Mouse (Mus musculus): Measurements from ENCODE around the gene Bmpr2. TPM values are rescaled to one million over a fixed set of nuclear protein-coding genes. Genes with fewer than 3 reads are reported as not detected.

The Bmpr2 gene
- polyA plus RNA-seq (2015; fragmentation: Nextera tagmentation; extraction: Ambion mirVana), result 5.4 and 6.2 TPM in 2 replicates

DNA sequence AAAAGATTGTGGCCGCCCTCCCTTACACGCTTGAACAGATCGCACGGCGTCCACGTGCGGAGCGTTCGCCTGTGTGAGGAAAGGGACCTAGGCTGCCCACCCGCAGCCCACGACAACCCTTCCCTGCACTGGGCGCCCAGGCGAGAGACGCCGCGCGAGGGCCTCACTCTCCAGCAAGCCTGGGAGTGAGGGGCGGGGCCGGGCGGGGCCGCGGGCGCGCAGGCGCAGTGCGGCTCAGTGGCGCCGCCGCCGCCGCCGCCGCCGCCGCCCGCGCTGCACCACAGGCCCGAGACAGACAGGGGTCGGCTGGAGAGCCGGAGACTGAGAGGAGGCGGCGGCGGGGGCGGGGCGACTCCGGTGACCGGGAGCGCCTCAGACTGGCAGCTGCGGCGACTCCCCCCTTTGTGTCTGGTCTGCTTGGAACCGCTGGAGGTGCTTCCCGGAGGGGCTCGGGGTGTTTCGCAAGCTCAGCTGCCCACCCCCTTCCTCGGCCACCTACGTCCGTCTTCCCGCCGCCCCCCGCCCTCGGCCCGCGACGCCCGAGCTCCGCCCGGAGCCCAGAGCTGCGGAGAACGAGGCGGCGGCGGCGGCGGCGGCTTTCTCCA, at the start of gene Bmpr2:
Bmpr2 (plus strand) TSS at position 237 of the 605 bp plus-strand sequence.
- H3K4me3 ChIP-seq (ENCODE audit: low read length), result peak within 1 kb of the TSS; percentile 94
- peak within 1 kb of the TSS; percentile 95 for H3K9ac ChIP-seq (ENCODE audit: low read length)
- H3K9me3 ChIP-seq (replicated peaks; ENCODE audit: control insufficient read depth, low read length), result no peaks in the 10 kb centered on the region
- no peaks in the 10 kb centered on the region for H3K36me3 ChIP-seq (ENCODE audit: control insufficient read depth, insufficient read depth)
- H3K4me1 ChIP-seq (ENCODE audit: control insufficient read depth, insufficient read depth, low read length), result peaks cover 12% of the 10 kb centered on the region
- peak within 1 kb of the TSS; percentile 97 for H3K27ac ChIP-seq (ENCODE audit: low read length)
- peak within 1 kb of the TSS; percentile 73 for H3K4me2 ChIP-seq (ENCODE audit: low read depth, low read length)
- H3K27me3 ChIP-seq (ENCODE audit: control insufficient read depth, insufficient read depth, low read length), result no peaks in the 10 kb centered on the region
- under 1% methylated on average over 68 of the region's 75 CpGs for WGBS
- ATAC-seq (replicated peaks; ENCODE audit: extremely low read depth, insufficient read depth, low FRiP score), result peak; percentile 91

DNA sequence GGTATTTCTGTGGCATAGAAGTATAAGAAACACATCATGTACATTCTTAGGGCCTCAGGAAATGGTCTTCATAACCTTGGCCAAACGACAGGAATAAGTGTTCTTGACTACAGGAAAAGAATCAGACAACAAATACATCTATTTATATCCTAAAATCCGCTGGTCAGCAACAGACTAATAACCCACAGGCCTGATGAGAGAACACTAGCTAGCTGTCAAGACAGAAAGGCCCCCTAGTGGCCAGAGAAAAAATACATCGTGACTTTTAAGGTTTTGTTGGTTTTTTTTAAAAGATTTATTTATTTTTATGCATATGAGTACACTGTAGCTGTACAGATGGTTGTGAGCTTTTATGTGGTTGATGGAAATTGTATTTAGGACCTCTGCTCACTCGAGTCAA, 43.3 kb upstream of the Bmpr2 start:
- Histone ChIP-seq H3K27ac (ENCODE audit: low read length) (no peak overlapping the region), H3K4me3 (ENCODE audit: low read length) (no peak overlapping the region), H3K9me3 (replicated peaks; ENCODE audit: control insufficient read depth, low read length) (no peaks in the 10 kb centered on the region), H3K9ac (ENCODE audit: low read length) (no peak overlapping the region), H3K36me3 (ENCODE audit: control insufficient read depth, insufficient read depth) (peaks cover 5% of the 10 kb centered on the region; the same call in 1 of the 2 replicates), H3K4me1 (ENCODE audit: control insufficient read depth, insufficient read depth, low read length) (peaks cover 8% of the 10 kb centered on the region; the same call in 1 of the 2 replicates), H3K4me2 (ENCODE audit: low read depth, low read length) (no peak overlapping the region), H3K27me3 (ENCODE audit: control insufficient read depth, insufficient read depth, low read length) (no peaks in the 10 kb centered on the region)
- WGBS, result 27% methylated on average over 4 of the region's 4 CpGs
- ATAC-seq (replicated peaks; ENCODE audit: extremely low read depth, insufficient read depth, low FRiP score), result no peak

DNA sequence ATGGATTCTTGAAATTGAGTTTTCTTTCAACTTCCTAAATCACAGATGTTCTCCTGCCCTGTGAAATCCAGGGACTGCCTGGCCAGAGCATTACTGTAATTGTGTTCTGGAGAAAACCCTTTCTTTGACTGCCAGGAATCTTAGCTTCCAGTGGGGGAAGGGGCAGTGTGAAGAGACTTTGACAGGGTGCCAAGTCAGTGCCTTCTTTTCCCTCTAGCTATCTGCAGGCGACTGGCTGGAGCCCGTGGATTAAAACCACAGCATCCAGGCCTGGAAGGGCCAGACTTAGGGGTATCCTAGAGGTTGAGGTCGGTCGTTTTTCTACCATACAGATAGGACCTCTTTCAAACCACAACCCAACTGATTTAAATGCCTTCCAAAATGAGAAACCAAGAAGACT, 37.5 kb upstream of the Bmpr2 start:
- peak overlapping the region; percentile 51; the same call in 1 of the 2 replicates for H3K27ac ChIP-seq (ENCODE audit: low read length)
- H3K36me3 ChIP-seq (ENCODE audit: control insufficient read depth, insufficient read depth), result no peaks in the 10 kb centered on the region
- 25% methylated on average over 4 of the region's 4 CpGs for WGBS
- peak; percentile 73 for ATAC-seq (replicated peaks; ENCODE audit: extremely low read depth, insufficient read depth, low FRiP score)
- H3K4me3 ChIP-seq (ENCODE audit: low read length), result no peak overlapping the region
- no peaks in the 10 kb centered on the region for H3K27me3 ChIP-seq (ENCODE audit: control insufficient read depth, insufficient read depth, low read length)
- H3K9me3 ChIP-seq (replicated peaks; ENCODE audit: control insufficient read depth, low read length), result no peaks in the 10 kb centered on the region
- H3K9ac ChIP-seq (ENCODE audit: low read length), result no peak overlapping the region
- peak overlapping the region; percentile 2; the same call in 1 of the 2 replicates for H3K4me2 ChIP-seq (ENCODE audit: low read depth, low read length)
- peaks cover 5% of the 10 kb centered on the region for H3K4me1 ChIP-seq (ENCODE audit: control insufficient read depth, insufficient read depth, low read length)

DNA sequence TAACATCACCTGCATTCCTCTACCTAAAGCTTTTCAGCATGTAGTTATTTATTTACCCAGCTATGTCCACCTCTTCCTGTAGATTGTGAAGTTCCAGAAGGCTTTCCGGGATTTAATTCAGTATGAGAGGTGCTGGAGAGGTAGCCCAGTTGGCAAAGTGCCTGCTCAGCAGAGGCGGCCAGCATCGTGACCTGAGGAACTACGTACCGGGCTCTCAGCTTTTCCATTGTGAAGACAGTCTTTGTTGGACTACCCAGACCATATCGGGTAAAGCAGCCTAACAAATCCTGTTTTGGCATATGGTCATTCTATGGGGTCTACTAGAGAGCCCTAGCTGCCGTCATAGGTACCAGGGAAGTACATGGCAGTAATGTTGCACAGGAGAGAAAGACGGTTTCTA, 33.1 kb upstream of the Bmpr2 start:
- H3K4me2 ChIP-seq (ENCODE audit: low read depth, low read length), result no peak overlapping the region
- H3K9me3 ChIP-seq (replicated peaks; ENCODE audit: control insufficient read depth, low read length), result no peaks in the 10 kb centered on the region
- H3K4me3 ChIP-seq (ENCODE audit: low read length), result no peak overlapping the region
- H3K27ac ChIP-seq (ENCODE audit: low read length), result no peak overlapping the region
- no peaks in the 10 kb centered on the region for H3K36me3 ChIP-seq (ENCODE audit: control insufficient read depth, insufficient read depth)
- no peak overlapping the region for H3K9ac ChIP-seq (ENCODE audit: low read length)
- WGBS, result 73% methylated on average over 8 of the region's 8 CpGs
- H3K27me3 ChIP-seq (ENCODE audit: control insufficient read depth, insufficient read depth, low read length), result no peaks in the 10 kb centered on the region
- peaks cover 8% of the 10 kb centered on the region for H3K4me1 ChIP-seq (ENCODE audit: control insufficient read depth, insufficient read depth, low read length)
- ATAC-seq (replicated peaks; ENCODE audit: extremely low read depth, insufficient read depth, low FRiP score), result no peak

DNA sequence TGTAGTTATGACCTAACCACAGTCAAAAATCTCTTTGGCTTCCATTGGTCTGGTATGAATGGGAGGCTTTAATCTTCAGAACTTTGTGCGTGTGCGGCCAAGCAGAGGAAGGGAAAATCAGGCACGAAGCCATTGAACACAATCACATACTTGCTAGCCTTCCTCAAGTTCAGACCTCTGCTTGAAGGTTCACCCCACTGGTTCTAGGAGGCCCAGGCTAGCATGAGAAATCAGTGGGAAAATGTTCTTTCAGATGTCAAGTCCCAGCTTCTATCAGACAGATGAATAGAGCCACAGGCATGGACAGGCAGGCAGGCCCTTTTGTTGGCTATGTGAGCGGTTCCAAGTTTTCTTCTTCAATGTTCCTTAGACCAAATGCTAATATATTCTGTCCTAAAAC, 32.5 kb upstream of the Bmpr2 start:
- ATAC-seq (replicated peaks; ENCODE audit: extremely low read depth, insufficient read depth, low FRiP score), result no peak
- Histone ChIP-seq H3K4me2 (ENCODE audit: low read depth, low read length) (no peak overlapping the region), H3K9me3 (replicated peaks; ENCODE audit: control insufficient read depth, low read length) (no peaks in the 10 kb centered on the region), H3K36me3 (ENCODE audit: control insufficient read depth, insufficient read depth) (no peaks in the 10 kb centered on the region), H3K4me1 (ENCODE audit: control insufficient read depth, insufficient read depth, low read length) (peaks cover 3% of the 10 kb centered on the region; the same call in 1 of the 2 replicates), H3K27ac (ENCODE audit: low read length) (no peak overlapping the region), H3K4me3 (ENCODE audit: low read length) (no peak overlapping the region), H3K27me3 (ENCODE audit: control insufficient read depth, insufficient read depth, low read length) (no peaks in the 10 kb centered on the region), H3K9ac (ENCODE audit: low read length) (no peak overlapping the region)
- 84% methylated on average over 4 of the region's 4 CpGs for WGBS

DNA sequence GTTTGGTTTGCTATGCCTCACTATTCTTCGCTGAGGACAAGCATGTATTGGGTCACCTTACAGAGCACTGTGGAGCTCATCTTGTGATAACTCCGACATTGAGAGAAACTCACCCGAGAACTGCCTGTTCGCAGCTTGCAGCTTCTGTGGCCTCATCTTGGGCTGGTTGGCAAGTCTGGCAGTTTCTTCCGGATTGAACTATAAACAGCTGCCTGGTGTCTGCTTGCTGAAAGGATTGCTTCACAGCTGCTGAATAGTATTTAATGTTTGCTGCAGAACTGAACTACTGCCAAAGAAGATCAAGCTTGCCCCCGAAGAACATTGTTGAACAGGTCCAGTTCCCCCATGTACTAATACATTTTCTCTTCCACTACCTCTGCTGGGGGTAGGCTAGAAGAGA, 29.1 kb upstream of the Bmpr2 start:
- Histone ChIP-seq H3K9ac (ENCODE audit: low read length) (no peak overlapping the region), H3K27me3 (ENCODE audit: control insufficient read depth, insufficient read depth, low read length) (no peaks in the 10 kb centered on the region), H3K4me3 (ENCODE audit: low read length) (no peak overlapping the region), H3K4me2 (ENCODE audit: low read depth, low read length) (no peak overlapping the region), H3K36me3 (ENCODE audit: control insufficient read depth, insufficient read depth) (no peaks in the 10 kb centered on the region), H3K4me1 (ENCODE audit: control insufficient read depth, insufficient read depth, low read length) (0 out of 2 replicates have a peak, but pooled peaks cover 3% of the 10 kb centered on the region), H3K9me3 (replicated peaks; ENCODE audit: control insufficient read depth, low read length) (no peaks in the 10 kb centered on the region), H3K27ac (ENCODE audit: low read length) (no peak overlapping the region)
- no peak for ATAC-seq (replicated peaks; ENCODE audit: extremely low read depth, insufficient read depth, low FRiP score)
- WGBS, result 52% methylated on average over 6 of the region's 6 CpGs

DNA sequence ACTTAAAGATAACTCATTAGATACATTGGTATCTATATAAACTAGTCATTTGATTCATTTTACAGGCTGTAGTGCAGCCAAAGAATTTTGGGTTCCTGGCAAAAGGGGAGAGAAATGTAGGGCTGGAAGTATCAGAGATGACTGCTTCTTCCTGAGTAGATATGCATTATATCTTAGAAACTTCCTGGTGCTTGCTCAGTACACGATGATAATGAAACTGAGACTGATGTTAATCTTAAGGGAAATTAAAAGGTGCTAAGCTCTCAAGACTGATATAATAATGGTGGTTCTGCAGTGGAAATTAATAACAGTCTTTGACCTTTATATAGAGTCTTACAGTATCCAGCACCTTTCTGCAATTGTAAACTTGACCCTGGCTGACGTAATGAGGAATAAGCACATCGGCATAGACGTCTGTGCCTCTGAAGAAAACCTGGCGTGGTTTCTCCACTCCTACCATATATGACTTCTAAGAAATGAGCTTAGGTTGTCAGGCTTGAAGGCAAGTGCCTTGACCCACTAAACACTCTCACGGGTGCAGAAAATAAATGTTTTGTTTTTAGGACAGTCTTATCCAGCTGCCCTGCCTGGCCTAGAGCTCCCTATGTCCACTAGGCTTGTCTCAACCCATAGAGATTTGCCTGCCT, 24.3 kb upstream of the Bmpr2 start:
- ATAC-seq (replicated peaks; ENCODE audit: extremely low read depth, insufficient read depth, low FRiP score), result no peak
- Histone ChIP-seq H3K4me2 (ENCODE audit: low read depth, low read length) (no peak overlapping the region), H3K9me3 (replicated peaks; ENCODE audit: control insufficient read depth, low read length) (no peaks in the 10 kb centered on the region), H3K27ac (ENCODE audit: low read length) (no peak overlapping the region), H3K36me3 (ENCODE audit: control insufficient read depth, insufficient read depth) (no peaks in the 10 kb centered on the region), H3K4me3 (ENCODE audit: low read length) (no peak overlapping the region), H3K4me1 (ENCODE audit: control insufficient read depth, insufficient read depth, low read length) (peaks cover 4% of the 10 kb centered on the region; the same call in 1 of the 2 replicates), H3K27me3 (ENCODE audit: control insufficient read depth, insufficient read depth, low read length) (no peaks in the 10 kb centered on the region), H3K9ac (ENCODE audit: low read length) (no peak overlapping the region)
- 62% methylated on average over 6 of the region's 6 CpGs for WGBS

DNA sequence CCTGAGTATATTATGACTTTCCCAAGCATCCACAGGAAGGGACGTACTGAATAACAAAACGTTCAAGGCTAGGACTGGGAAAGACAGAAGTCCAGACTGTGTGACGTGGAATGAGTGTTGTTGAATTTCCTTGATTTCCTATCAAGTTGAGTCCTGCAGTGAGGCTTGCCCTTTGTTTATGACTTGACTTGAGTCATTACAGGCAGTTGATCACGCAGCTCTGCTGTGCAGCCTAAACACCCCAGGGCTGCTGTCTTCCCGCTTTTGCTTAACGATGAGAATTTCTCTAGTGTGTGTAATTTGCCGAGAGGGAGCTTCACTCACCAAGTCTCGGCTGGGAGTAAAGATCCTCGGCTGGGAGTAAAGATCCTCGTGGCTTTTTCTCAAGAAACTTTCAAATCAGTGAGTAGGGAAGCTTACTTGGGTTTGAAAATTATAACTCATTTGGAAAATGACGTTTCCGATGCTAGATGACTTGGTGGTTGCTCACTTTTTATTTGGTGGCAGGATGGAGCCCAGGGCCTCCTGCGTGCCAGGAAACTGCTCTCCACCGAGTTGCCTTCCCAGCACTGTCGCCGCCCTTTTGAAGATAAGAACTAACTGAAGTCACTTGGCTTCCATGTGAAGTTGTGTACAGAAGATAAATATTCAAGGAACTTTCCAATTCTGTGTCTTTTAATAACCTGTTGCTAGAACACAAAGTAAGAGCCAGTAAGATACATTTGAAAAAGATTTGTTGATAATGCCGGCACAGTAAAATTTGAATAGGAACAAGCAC, 23.4 kb upstream of the Bmpr2 start:
- no peaks in the 10 kb centered on the region for H3K9me3 ChIP-seq (replicated peaks; ENCODE audit: control insufficient read depth, low read length)
- WGBS, result 46% methylated on average over 17 of the region's 17 CpGs
- no peak for ATAC-seq (replicated peaks; ENCODE audit: extremely low read depth, insufficient read depth, low FRiP score)

DNA sequence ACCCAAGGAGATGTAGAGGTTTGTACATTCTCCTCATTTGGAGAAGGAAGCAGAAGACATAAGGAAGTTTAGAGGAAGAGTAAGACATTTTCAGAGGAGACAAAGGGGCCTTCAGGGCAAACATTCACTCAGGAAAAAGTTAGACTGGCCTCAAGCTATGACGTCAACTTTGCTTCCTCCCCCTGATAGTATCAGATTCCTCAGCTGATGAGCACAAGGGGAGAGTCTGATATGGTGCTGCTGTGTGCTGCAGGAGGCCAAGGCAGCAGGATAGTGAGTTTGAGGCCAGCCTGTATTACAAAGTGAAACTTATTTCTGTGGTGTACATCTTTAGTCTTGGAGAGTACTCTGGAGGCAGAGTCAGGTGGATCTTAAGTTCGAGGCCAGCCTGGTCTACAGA, 14.2 kb upstream of the Bmpr2 start:
- no peaks in the 10 kb centered on the region for H3K27me3 ChIP-seq (ENCODE audit: control insufficient read depth, insufficient read depth, low read length)
- WGBS, result 48% methylated on average over 2 of the region's 2 CpGs

More for the DNA sequence above, 23.4 kb upstream of the Bmpr2 start:
- H3K9ac ChIP-seq (ENCODE audit: low read length), result no peak overlapping the region
- peaks cover 2% of the 10 kb centered on the region; the same call in 1 of the 2 replicates for H3K4me1 ChIP-seq (ENCODE audit: control insufficient read depth, insufficient read depth, low read length)
- H3K36me3 ChIP-seq (ENCODE audit: control insufficient read depth, insufficient read depth), result no peaks in the 10 kb centered on the region
- peak overlapping the region; percentile 9; the same call in 1 of the 2 replicates for H3K27ac ChIP-seq (ENCODE audit: low read length)
- no peaks in the 10 kb centered on the region for H3K27me3 ChIP-seq (ENCODE audit: control insufficient read depth, insufficient read depth, low read length)
- no peak overlapping the region for H3K4me2 ChIP-seq (ENCODE audit: low read depth, low read length)
- H3K4me3 ChIP-seq (ENCODE audit: low read length), result no peak overlapping the region

More for the DNA sequence above, 14.2 kb upstream of the Bmpr2 start:
- ATAC-seq (replicated peaks; ENCODE audit: extremely low read depth, insufficient read depth, low FRiP score), result no peak
- Histone ChIP-seq H3K36me3 (ENCODE audit: control insufficient read depth, insufficient read depth) (no peaks in the 10 kb centered on the region), H3K4me3 (ENCODE audit: low read length) (no peak overlapping the region), H3K4me2 (ENCODE audit: low read depth, low read length) (no peak overlapping the region), H3K4me1 (ENCODE audit: control insufficient read depth, insufficient read depth, low read length) (no peaks in the 10 kb centered on the region), H3K27ac (ENCODE audit: low read length) (no peak overlapping the region), H3K9me3 (replicated peaks; ENCODE audit: control insufficient read depth, low read length) (no peaks in the 10 kb centered on the region), H3K9ac (ENCODE audit: low read length) (no peak overlapping the region)

Data from heart, embryonic 16.5 days (tissue).